In genomic region chr7:45870282-45871058, GRCm38 (mm10) we compare ENCODE assay signal across 9 mouse cellular contexts. TPM values are rescaled to one million over a fixed set of nuclear protein-coding genes. Genes with fewer than 3 reads are reported as not detected.
A peak's percentile ranks its signal among the peaks of the same experiment; 100 is the strongest.
DNase-seq lines count a peak whose midpoint lies in the region; ATAC-seq and TF ChIP-seq lines count a peak whose summit lies in the region.
"Had no signal": no experiment of that assay in that cellular context is flagged by ENCODE, and none has a peak within 500 bp of the region (broad histone marks: within the 10 kb centered on the region; RNA-seq: fewer than 3 reads in every experiment).

No protein-coding gene starts in this region.

- peak overlapping the region; percentile 54 for H3K4me2 ChIP-seq in heart, embryonic 14.5 days (ENCODE audit: low read length)
- peak overlapping the region; percentile 27; the same call in 1 of the 2 replicates for H3K4me2 ChIP-seq in CH12.LX (ENCODE audit: insufficient read depth, low read depth, poor library complexity, severe bottlenecking)
- peak overlapping the region; percentile 68 for H3K4me2 ChIP-seq in limb, embryonic 13.5 days (replicated peaks)
- peak overlapping the region; percentile 43 for H3K4me2 ChIP-seq in stomach, embryonic 14.5 days (replicated peaks; ENCODE audit: low read depth, low read length)

- no peak for ATAC-seq in heart, embryonic 14.5 days (ENCODE audit: insufficient number of reproducible peaks, insufficient read depth, low FRiP score, low read depth)
- no peak for ATAC-seq in limb, embryonic 13.5 days (ENCODE audit: low FRiP score, low read depth)
- ATAC-seq in stomach, embryonic 14.5 days (ENCODE audit: insufficient number of reproducible peaks, insufficient read depth, low FRiP score, low read depth) = no peak
- no peak for ATAC-seq in erythroblast, adult 5-6 weeks (replicated peaks; ENCODE audit: low FRiP score, poor library complexity, severe bottlenecking)

- dilution Hi-C loops in CH12.LX (cut with MboI; ENCODE audit: extremely low pct_ligation_motif_present, extremely low pct_unique_long_range_greater_than_20kb, low sequenced_read_pairs) = no loop called here

- no peak for TF ChIP-seq CTCF in CH12.LX (conservative IDR thresholded peaks at IDR 0.05 in 1 of 2, IDR thresholded peaks at IDR 0.05 in 1 of 2; ENCODE audit: low read depth in 2 of 2, low read length in 2 of 2)

- TF ChIP-seq RAD21 in CH12.LX (IDR thresholded peaks at IDR 0.05; ENCODE audit: low read depth, low read length) = no peak

- H3K36me3 ChIP-seq in heart, embryonic 14.5 days (ENCODE audit: control insufficient read depth, insufficient read depth, low read length) = peaks cover 17% of the 10 kb centered on the region
- H3K36me3 ChIP-seq in CH12.LX (replicated peaks in 1 of 2; ENCODE audit: control insufficient read depth in 1 of 2, insufficient read depth in 1 of 2, low read length in 1 of 2) = peaks cover 7 to 12% of the 10 kb centered on the region in 2 experiments
- H3K36me3 ChIP-seq in forebrain, embryonic 10.5 days (replicated peaks) = peaks cover 17% of the 10 kb centered on the region
- H3K36me3 ChIP-seq in limb, embryonic 13.5 days = peaks cover 14% of the 10 kb centered on the region
- H3K36me3 ChIP-seq in stomach, embryonic 14.5 days (ENCODE audit: control insufficient read depth, insufficient read depth, low read length) = peaks cover 10% of the 10 kb centered on the region

- peak overlapping the region; percentile 15 to 16 for H3K4me3 ChIP-seq in heart, embryonic 14.5 days (ENCODE audit: control insufficient read depth in 1 of 2, insufficient read depth in 1 of 2, low read depth in 1 of 2, low read length in 2 of 2)
- peak overlapping the region in 1 of 3 experiments; percentile 7 for H3K4me3 ChIP-seq in CH12.LX (replicated peaks in 1 of 3; ENCODE audit: low read depth in 2 of 3, low read length in 2 of 3, poor library complexity in 1 of 3)
- H3K4me3 ChIP-seq in forebrain, embryonic 10.5 days = peak overlapping the region; percentile 47
- H3K4me3 ChIP-seq in limb, embryonic 13.5 days = peak overlapping the region; percentile 38
- H3K4me3 ChIP-seq in stomach, embryonic 14.5 days (ENCODE audit: low read depth, low read length) = peak overlapping the region; percentile 23

- no peaks in the 10 kb centered on the region for H3K9me3 ChIP-seq in heart, embryonic 14.5 days (ENCODE audit: control insufficient read depth, low read length)
- H3K9me3 ChIP-seq in CH12.LX (replicated peaks; ENCODE audit: low read length) = peaks cover 6% of the 10 kb centered on the region
- H3K9me3 ChIP-seq in forebrain, embryonic 10.5 days = no peaks in the 10 kb centered on the region
- H3K9me3 ChIP-seq in limb, embryonic 13.5 days = no peaks in the 10 kb centered on the region
- no peaks in the 10 kb centered on the region for H3K9me3 ChIP-seq in stomach, embryonic 14.5 days (ENCODE audit: control insufficient read depth, low read depth, low read length)

- TF ChIP-seq EP300 in CH12.LX (IDR thresholded peaks at IDR 0.05; ENCODE audit: low read length) = no peak

- H3K9ac ChIP-seq in heart, embryonic 14.5 days (ENCODE audit: low read length) = peak overlapping the region; percentile 63
- H3K9ac ChIP-seq in CH12.LX (ENCODE audit: insufficient read depth, low read depth) = no peak overlapping the region
- peak overlapping the region; percentile 68 for H3K9ac ChIP-seq in limb, embryonic 13.5 days
- peak overlapping the region; percentile 28; the same call in 1 of the 2 replicates for H3K9ac ChIP-seq in stomach, embryonic 14.5 days (replicated peaks; ENCODE audit: low read depth, low read length)

- no peak overlapping the region for H3K27ac ChIP-seq in heart, embryonic 14.5 days (replicated peaks in 1 of 2; ENCODE audit: control insufficient read depth in 1 of 2, insufficient read depth in 1 of 2, low read depth in 2 of 2, low read length in 2 of 2)
- H3K27ac ChIP-seq in CH12.LX (ENCODE audit: insufficient read depth, low read depth) = no peak overlapping the region
- peak overlapping the region; percentile 45 for H3K27ac ChIP-seq in forebrain, embryonic 10.5 days
- no peak overlapping the region for H3K27ac ChIP-seq in limb, embryonic 13.5 days
- no peak overlapping the region for H3K27ac ChIP-seq in stomach, embryonic 14.5 days (ENCODE audit: low read length)

- H3K79me2 ChIP-seq in CH12.LX (replicated peaks; ENCODE audit: control insufficient read depth, extremely low read depth, insufficient read depth, poor library complexity, severe bottlenecking) = peaks cover 24% of the 10 kb centered on the region

- WGBS in heart, embryonic 14.5 days = 2% methylated on average over 30 of the region's 30 CpGs
- WGBS in forebrain, embryonic 10.5 days = 3% methylated on average over 30 of the region's 30 CpGs
- 1% methylated on average over 30 of the region's 30 CpGs for WGBS in limb, embryonic 13.5 days
- WGBS in stomach, embryonic 14.5 days = 1% methylated on average over 30 of the region's 30 CpGs

- peaks cover 28 to 55% of the 10 kb centered on the region in 2 experiments for H3K4me1 ChIP-seq in heart, embryonic 14.5 days (ENCODE audit: control insufficient read depth in 2 of 2, insufficient read depth in 2 of 2, low read length in 2 of 2)
- peaks cover 19 to 25% of the 10 kb centered on the region in 2 experiments for H3K4me1 ChIP-seq in CH12.LX (ENCODE audit: control insufficient read depth in 1 of 2, insufficient read depth in 2 of 2)
- peaks cover 74% of the 10 kb centered on the region for H3K4me1 ChIP-seq in forebrain, embryonic 10.5 days
- H3K4me1 ChIP-seq in limb, embryonic 13.5 days = peaks cover 53% of the 10 kb centered on the region
- peaks cover 47% of the 10 kb centered on the region; the same call in 1 of the 2 replicates for H3K4me1 ChIP-seq in stomach, embryonic 14.5 days (ENCODE audit: control insufficient read depth, insufficient read depth, low read length)

- intact Hi-C loops in heart, postnatal 25 days (cut with DNase I) = loop anchor here (5.0 kb wide), 1 partner anchor 142 kb away; no protein-coding TSS in a partner anchor

- peaks cover 40% of the 10 kb centered on the region for H3K27me3 ChIP-seq in heart, embryonic 14.5 days (ENCODE audit: control insufficient read depth, insufficient read depth, low read length)
- peaks cover 35% of the 10 kb centered on the region for H3K27me3 ChIP-seq in CH12.LX (replicated peaks)
- H3K27me3 ChIP-seq in forebrain, embryonic 10.5 days (ENCODE audit: poor library complexity, severe bottlenecking) = peaks cover 69% of the 10 kb centered on the region
- H3K27me3 ChIP-seq in limb, embryonic 13.5 days = peaks cover 56% of the 10 kb centered on the region
- H3K27me3 ChIP-seq in stomach, embryonic 14.5 days (ENCODE audit: control insufficient read depth, insufficient read depth, low read length) = 0 out of 2 replicates have a peak, but pooled peaks cover 12% of the 10 kb centered on the region

- TF ChIP-seq POLR2A in CH12.LX (IDR thresholded peaks at IDR 0.05; ENCODE audit: low read depth, low read length) = no peak

- in situ Hi-C loops in CH12.LX (cut with MboI; ENCODE audit: low pct_ligation_motif_present, low pct_unique_long_range_greater_than_20kb, low sequenced_read_pairs) = loop anchor here (5.0 kb wide), 1 partner anchor 72 kb away; no protein-coding TSS in a partner anchor

- DNase-seq in heart, postnatal 25 days (ENCODE audit: low spot score) = no peak
- DNase-seq in CH12.LX (ENCODE audit: extremely low read depth) = no peak
- DNase-seq in forebrain, embryonic 10.5 days (ENCODE audit: extremely low spot score, low spot score) = no peak
- DNase-seq in urinary bladder, adult 18-20 months (ENCODE audit: low spot score in 2 of 2) = no peak

RNA-seq across cellular contexts. Expression of gene Kdelr1, which starts 2.1 kb away (rescaled TPM):
- 85.7 and 125 TPM in 2 replicates for polyA plus RNA-seq in heart, embryonic 14.5 days (2014; fragmentation: Nextera tagmentation; extraction: Ambion mirVana)
- total RNA-seq in heart, postnatal 25 days (2021) = 100 to 1,000 TPM in 1 of 2 experiments, 10 to 100 TPM in 1; 97.5 to 114 TPM
- total RNA-seq in CH12.LX (2012; rRNA removed) = 59.7 and 60.8 TPM in 2 replicates
- 61.5 and 66.9 TPM in 2 replicates for total RNA-seq in CH12.LX (2014; rRNA removed)
- polyA plus RNA-seq in CH12.LX (2012; ENCODE audit: insufficient read length, low read depth) = 72.8 and 80.5 TPM in 2 replicates
- polyA plus RNA-seq in forebrain, embryonic 10.5 days (2016; fragmentation: Nextera tagmentation; extraction: Ambion mirVana) = 34.1 and 37.0 TPM in 2 replicates
- polyA plus RNA-seq in limb, embryonic 13.5 days (2015; fragmentation: Nextera tagmentation; extraction: Ambion mirVana) = 69.4 and 73.7 TPM in 2 replicates
- 150 and 157 TPM in 2 replicates for polyA plus RNA-seq in stomach, embryonic 14.5 days (2014; fragmentation: Nextera tagmentation; extraction: Ambion mirVana)
- 31.3 and 67.2 TPM in 2 replicates for total RNA-seq in erythroblast, adult 5-6 weeks (2015; ENCODE audit: low replicate concordance)
- total RNA-seq in erythroblast, adult 5-6 weeks (2017; ENCODE audit: low replicate concordance) = 18.0 and 20.1 TPM in 2 replicates

RNA-seq across cellular contexts. Expression of gene Grin2d, which starts 7.7 kb away (rescaled TPM):
- polyA plus RNA-seq in heart, embryonic 14.5 days (2014; fragmentation: Nextera tagmentation; extraction: Ambion mirVana) = 0.12 and 0.15 TPM in 2 replicates
- under 1 TPM; 0.36 to 0.49 TPM for total RNA-seq in heart, postnatal 25 days (2021)
- 0.04 TPM in 1 of 2 replicates, not detected in the other for total RNA-seq in CH12.LX (2012; rRNA removed)
- total RNA-seq in CH12.LX (2014; rRNA removed) = not detected in 2 replicates
- 0.07 TPM in 1 of 2 replicates, not detected in the other for polyA plus RNA-seq in CH12.LX (2012; ENCODE audit: insufficient read length, low read depth)
- 0.09 TPM in 2 replicates for polyA plus RNA-seq in forebrain, embryonic 10.5 days (2016; fragmentation: Nextera tagmentation; extraction: Ambion mirVana)
- polyA plus RNA-seq in limb, embryonic 13.5 days (2015; fragmentation: Nextera tagmentation; extraction: Ambion mirVana) = 0.43 and 0.59 TPM in 2 replicates
- 0.29 and 0.48 TPM in 2 replicates for polyA plus RNA-seq in stomach, embryonic 14.5 days (2014; fragmentation: Nextera tagmentation; extraction: Ambion mirVana)
- not detected in 2 replicates for total RNA-seq in erythroblast, adult 5-6 weeks (2015; ENCODE audit: low replicate concordance)
- 0.28 TPM in 1 of 2 replicates, not detected in the other for total RNA-seq in erythroblast, adult 5-6 weeks (2017; ENCODE audit: low replicate concordance)

RNA-seq across cellular contexts. Expression of gene Syngr4, which starts 26.0 kb away (rescaled TPM):
- 0.86 and 1.5 TPM in 2 replicates for polyA plus RNA-seq in heart, embryonic 14.5 days (2014; fragmentation: Nextera tagmentation; extraction: Ambion mirVana)
- not detected for total RNA-seq in heart, postnatal 25 days (2021)
- total RNA-seq in CH12.LX (2012; rRNA removed) = not detected in 2 replicates
- not detected in 2 replicates for total RNA-seq in CH12.LX (2014; rRNA removed)
- not detected in 2 replicates for polyA plus RNA-seq in CH12.LX (2012; ENCODE audit: insufficient read length, low read depth)
- polyA plus RNA-seq in forebrain, embryonic 10.5 days (2016; fragmentation: Nextera tagmentation; extraction: Ambion mirVana) = 1.3 and 1.9 TPM in 2 replicates
- polyA plus RNA-seq in limb, embryonic 13.5 days (2015; fragmentation: Nextera tagmentation; extraction: Ambion mirVana) = 0.43 and 0.46 TPM in 2 replicates
- 0.45 and 0.65 TPM in 2 replicates for polyA plus RNA-seq in stomach, embryonic 14.5 days (2014; fragmentation: Nextera tagmentation; extraction: Ambion mirVana)
- total RNA-seq in erythroblast, adult 5-6 weeks (2015; ENCODE audit: low replicate concordance) = 4.0 TPM in 1 of 2 replicates, not detected in the other
- total RNA-seq in erythroblast, adult 5-6 weeks (2017; ENCODE audit: low replicate concordance) = not detected in 2 replicates
- total RNA-seq: liver, adult 2 months had no signal
- polyA plus RNA-seq: liver, adult 2 months had no signal

RNA-seq across cellular contexts. Expression of gene Tmem143, which starts 26.3 kb away (rescaled TPM):
- 5.1 and 8.7 TPM in 2 replicates for polyA plus RNA-seq in heart, embryonic 14.5 days (2014; fragmentation: Nextera tagmentation; extraction: Ambion mirVana)
- total RNA-seq in heart, postnatal 25 days (2021) = 100 to 1,000 TPM; 102 to 105 TPM
- total RNA-seq in CH12.LX (2012; rRNA removed) = 9.4 and 14.6 TPM in 2 replicates
- 12.8 and 14.2 TPM in 2 replicates for total RNA-seq in CH12.LX (2014; rRNA removed)
- 7.2 and 8.8 TPM in 2 replicates for polyA plus RNA-seq in CH12.LX (2012; ENCODE audit: insufficient read length, low read depth)
- 4.2 and 4.8 TPM in 2 replicates for polyA plus RNA-seq in forebrain, embryonic 10.5 days (2016; fragmentation: Nextera tagmentation; extraction: Ambion mirVana)
- 4.9 and 5.2 TPM in 2 replicates for polyA plus RNA-seq in limb, embryonic 13.5 days (2015; fragmentation: Nextera tagmentation; extraction: Ambion mirVana)
- 4.7 and 5.4 TPM in 2 replicates for polyA plus RNA-seq in stomach, embryonic 14.5 days (2014; fragmentation: Nextera tagmentation; extraction: Ambion mirVana)
- 1.3 TPM in 1 of 2 replicates, not detected in the other for total RNA-seq in erythroblast, adult 5-6 weeks (2015; ENCODE audit: low replicate concordance)
- 0.26 and 3.8 TPM in 2 replicates for total RNA-seq in erythroblast, adult 5-6 weeks (2017; ENCODE audit: low replicate concordance)

RNA-seq across cellular contexts. Expression of gene Grwd1, which starts 39.7 kb away (rescaled TPM):
- 33.5 and 36.2 TPM in 2 replicates for polyA plus RNA-seq in heart, embryonic 14.5 days (2014; fragmentation: Nextera tagmentation; extraction: Ambion mirVana)
- total RNA-seq in heart, postnatal 25 days (2021) = 10 to 100 TPM in 1 of 2 experiments, 1 to 10 TPM in 1; 10.0 to 11.2 TPM
- total RNA-seq in CH12.LX (2012; rRNA removed) (83.0 and 128 TPM in 2 replicates), CH12.LX (2014; rRNA removed) (88.1 and 98.5 TPM in 2 replicates)
- 108 and 115 TPM in 2 replicates for polyA plus RNA-seq in CH12.LX (2012; ENCODE audit: insufficient read length, low read depth)
- polyA plus RNA-seq in forebrain, embryonic 10.5 days (2016; fragmentation: Nextera tagmentation; extraction: Ambion mirVana) = 132 and 137 TPM in 2 replicates
- polyA plus RNA-seq in limb, embryonic 13.5 days (2015; fragmentation: Nextera tagmentation; extraction: Ambion mirVana) = 69.1 and 71.6 TPM in 2 replicates
- polyA plus RNA-seq in stomach, embryonic 14.5 days (2014; fragmentation: Nextera tagmentation; extraction: Ambion mirVana) = 62.7 and 69.6 TPM in 2 replicates
- total RNA-seq in erythroblast, adult 5-6 weeks (2015; ENCODE audit: low replicate concordance) = 1.5 and 2.3 TPM in 2 replicates
- 0.43 and 3.1 TPM in 2 replicates for total RNA-seq in erythroblast, adult 5-6 weeks (2017; ENCODE audit: low replicate concordance)
